Mouse (Mus musculus) olfactory bulb, adult 2 months (tissue): ENCODE data around the gene Flt3. TPM values are rescaled to one million over a fixed set of nuclear protein-coding genes. Genes with fewer than 3 reads are reported as not detected.

Experiments
- H3K27ac ChIP-seq: fragments of 200-500 bp; 2 replicates; pipeline ENCODE4 v1.5.1; 2012; ENCODE audit warnings: low read depth, low read length; ENCODE audit not compliant: insufficient read depth
- H3K4me1 ChIP-seq: fragments of 200-500 bp; 2 replicates; pipeline ENCODE4 v1.6.1; 2012; ENCODE audit warnings: low read length; ENCODE audit not compliant: control insufficient read depth, insufficient read depth
- H3K4me3 ChIP-seq: fragments of 200-500 bp; 2 replicates; pipeline ENCODE4 v1.5.1; 2012; ENCODE audit warnings: mild to moderate bottlenecking, low read depth, low read length, moderate library complexity; ENCODE audit not compliant: insufficient read depth
- CTCF ChIP-seq: fragments of 200-500 bp; IDR thresholded peaks from 2 replicates; pipeline ENCODE4 v1.5.1; 2012; ENCODE audit warnings: low read depth, mild to moderate bottlenecking, low read length, moderate library complexity; ENCODE audit not compliant: insufficient read depth
- POLR2A ChIP-seq: fragments of 200-500 bp; IDR thresholded peaks from 2 replicates; pipeline ENCODE4 v1.6.1; 2012; ENCODE audit warnings: mild to moderate bottlenecking, low read depth, low read length, moderate library complexity; ENCODE audit not compliant: insufficient read depth
- WGBS: fragments of 180-500 bp; shearing (Covaris S2); methylation state at CpG from one replicate; pipeline ENCODE4 v1.1.7; 2018; 5-methylcytosine and 5-hydroxymethylcytosine counted together
- polyA plus RNA-seq: library from polyadenylated mRNA; stranded (reverse); fragments of >200 nt; gene quantifications from 2 replicates; pipeline ENCODE4 v1.2.4, GENCODE M21; 2012; ENCODE audit warnings: low replicate concordance; ENCODE audit not compliant: missing spikeins, insufficient read depth, insufficient read length

Flt3 gene
- polyA plus RNA-seq, 1 experiment, result not detected

DNA sequence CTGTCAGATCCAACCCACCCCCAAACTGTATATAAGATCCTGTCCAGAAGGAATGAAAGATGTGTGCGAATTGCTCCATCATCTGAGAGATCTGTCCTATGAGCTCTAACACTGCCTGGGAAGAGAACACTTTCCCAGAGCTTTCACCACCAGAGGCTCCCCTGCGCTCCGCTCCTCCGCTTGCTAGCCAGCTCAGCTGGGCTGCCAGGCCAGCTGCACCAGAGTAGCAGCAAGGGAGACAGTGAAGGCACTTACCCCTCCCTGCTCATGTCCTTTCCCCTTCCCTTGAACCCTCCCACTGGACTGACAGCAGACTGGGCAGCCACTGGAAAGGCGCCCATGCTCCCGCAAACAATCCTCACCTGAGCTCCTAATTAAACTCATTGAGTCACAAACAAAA is 23.3 kb upstream of the Flt3 start:
- WGBS, result 37% methylated on average over 6 of the region's 6 CpGs
- TF ChIP-seq POLR2A, result no peak
- TF ChIP-seq CTCF, result no peak

DNA sequence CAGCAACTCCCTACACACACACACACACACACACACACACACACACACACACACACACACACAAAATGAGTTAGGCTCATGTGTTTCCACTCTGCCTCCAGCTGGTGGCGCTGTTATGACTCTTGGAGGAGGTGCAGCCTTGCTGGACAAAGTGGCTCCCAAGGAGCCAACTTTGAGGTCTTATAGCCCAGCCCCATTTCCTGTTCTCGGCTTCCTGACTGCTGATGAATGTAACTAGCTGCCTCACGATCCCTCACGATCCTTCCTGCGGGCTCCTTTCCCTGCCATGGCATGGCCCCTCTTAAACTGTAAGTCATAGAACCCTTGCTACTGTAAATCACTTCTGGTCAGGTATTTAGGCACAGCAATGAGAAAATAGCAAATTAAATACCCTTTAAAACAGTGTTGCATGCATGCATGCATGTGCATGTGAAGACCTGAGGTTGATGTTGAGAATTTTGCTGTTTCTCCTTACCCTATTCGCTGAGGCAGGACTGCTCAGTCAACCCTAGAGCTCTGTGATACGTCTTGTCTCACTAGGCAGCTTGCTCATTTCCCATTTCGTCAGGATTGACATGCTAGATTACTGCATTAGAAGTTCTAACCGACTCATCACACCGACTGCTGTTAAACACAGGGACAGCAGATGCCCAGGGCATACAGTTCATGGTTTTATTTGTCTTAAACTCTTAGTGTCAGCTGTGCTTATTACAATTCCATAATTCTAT is 18.3 kb upstream of the Flt3 start:
- Histone ChIP-seq H3K27ac (no peak overlapping the region), H3K4me1 (peaks cover under 1% of the 10 kb centered on the region; the same call in 1 of the 2 replicates), H3K4me3 (no peak overlapping the region)
- TF ChIP-seq CTCF, result no peak
- TF ChIP-seq POLR2A, result no peak
- 58% methylated on average over 10 of the region's 10 CpGs for WGBS

More for the DNA sequence above, 23.3 kb upstream of the Flt3 start:
- peaks cover 3% of the 10 kb centered on the region; the same call in 1 of the 2 replicates for H3K4me1 ChIP-seq
- H3K4me3 ChIP-seq, result no peak overlapping the region
- H3K27ac ChIP-seq, result no peak overlapping the region

DNA sequence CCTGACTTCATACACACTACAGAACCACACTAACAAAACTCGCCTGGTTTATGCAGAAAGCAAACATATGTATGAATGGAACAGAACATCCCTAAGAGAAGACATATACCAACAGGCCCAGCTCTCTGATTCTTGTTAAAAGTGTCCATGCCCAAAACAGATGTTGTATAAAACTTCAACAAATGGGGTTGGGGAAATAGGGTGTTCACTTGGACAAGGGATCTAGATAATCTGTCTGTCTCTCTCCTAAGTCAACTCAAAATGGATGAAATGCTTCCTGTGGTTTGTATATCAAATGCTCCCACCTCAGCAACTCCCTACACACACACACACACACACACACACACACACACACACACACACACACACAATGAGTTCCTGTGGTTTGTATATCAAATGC is 17.7 kb upstream of the Flt3 start:
- H3K27ac ChIP-seq, result no peak overlapping the region
- TF ChIP-seq CTCF (no peak), POLR2A (no peak)
- no peaks in the 10 kb centered on the region for H3K4me1 ChIP-seq
- no peak overlapping the region for H3K4me3 ChIP-seq
- WGBS, result 88% methylated on average over 1 of the region's 1 CpGs

DNA sequence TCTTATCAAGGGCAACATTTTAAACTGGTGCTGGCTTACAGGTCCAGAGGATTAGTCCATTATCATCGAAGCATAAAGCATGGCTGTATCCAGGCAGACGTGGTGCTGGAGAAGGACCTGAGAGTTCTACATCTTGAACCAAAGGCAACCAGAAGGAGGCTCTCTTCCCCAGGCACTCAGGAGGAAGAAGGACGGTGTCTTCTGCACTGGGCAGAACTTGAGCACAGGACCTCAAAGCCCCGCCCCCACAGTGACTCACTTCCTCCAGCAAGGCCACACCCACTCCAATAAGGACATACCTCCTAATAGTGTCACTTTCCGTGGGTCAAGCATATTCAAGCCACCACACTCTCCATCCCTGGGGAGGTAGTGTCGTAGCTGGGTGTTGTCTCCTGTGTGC is 10.3 kb upstream of the Flt3 start:
- H3K27ac ChIP-seq, result no peak overlapping the region
- TF ChIP-seq POLR2A (no peak), CTCF (no peak)
- 85% methylated on average over 6 of the region's 6 CpGs for WGBS
- H3K4me1 ChIP-seq, result no peaks in the 10 kb centered on the region
- no peak overlapping the region for H3K4me3 ChIP-seq

DNA sequence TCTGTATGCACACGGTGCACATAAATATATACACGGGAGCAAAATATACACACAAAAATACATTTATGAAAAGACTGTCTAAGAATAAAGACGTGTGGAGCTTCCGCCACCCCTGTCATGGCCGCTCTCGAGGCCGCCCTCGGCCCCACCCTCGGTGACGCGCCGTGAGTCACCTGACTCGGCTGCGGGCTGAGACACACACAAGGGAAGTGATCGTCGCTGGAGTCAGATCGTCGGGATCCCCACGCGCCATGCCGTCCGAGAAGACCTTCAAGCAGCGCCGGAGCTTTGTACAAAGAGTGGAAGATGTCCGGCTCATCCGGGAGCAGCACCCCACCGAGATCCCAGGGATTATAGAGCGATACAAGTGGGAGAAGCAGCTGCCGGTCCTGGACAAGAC is 8.4 kb upstream of the Flt3 start:
- WGBS, result 62% methylated on average over 29 of the region's 29 CpGs
- TF ChIP-seq POLR2A, result no peak
- TF ChIP-seq CTCF, result no peak
- no peak overlapping the region for H3K27ac ChIP-seq
- no peak overlapping the region for H3K4me3 ChIP-seq
- no peaks in the 10 kb centered on the region for H3K4me1 ChIP-seq

DNA sequence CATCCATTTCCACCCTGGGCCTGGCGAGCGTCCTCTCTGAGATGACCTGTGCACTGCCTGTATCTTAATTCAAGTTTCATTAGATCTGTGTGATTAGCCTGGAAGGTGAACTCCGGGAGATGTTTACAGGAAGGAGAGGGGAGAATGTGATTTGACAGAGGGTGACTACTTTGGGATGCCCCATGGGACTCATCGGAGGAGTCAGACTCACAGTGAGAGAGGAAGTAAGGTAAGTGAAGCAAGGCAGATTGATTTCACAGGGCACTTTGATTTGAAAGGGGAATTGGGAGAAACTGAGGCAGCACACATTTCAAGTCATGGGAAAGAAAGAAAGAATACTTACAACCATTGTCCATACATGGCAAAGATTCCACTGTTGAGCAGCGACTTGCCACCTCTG is 5.8 kb upstream of the Flt3 start:
- TF ChIP-seq POLR2A, result no peak
- TF ChIP-seq CTCF, result no peak
- WGBS, result 85% methylated on average over 5 of the region's 5 CpGs
- no peak overlapping the region for H3K27ac ChIP-seq
- H3K4me3 ChIP-seq, result no peak overlapping the region
- H3K4me1 ChIP-seq, result no peaks in the 10 kb centered on the region

DNA sequence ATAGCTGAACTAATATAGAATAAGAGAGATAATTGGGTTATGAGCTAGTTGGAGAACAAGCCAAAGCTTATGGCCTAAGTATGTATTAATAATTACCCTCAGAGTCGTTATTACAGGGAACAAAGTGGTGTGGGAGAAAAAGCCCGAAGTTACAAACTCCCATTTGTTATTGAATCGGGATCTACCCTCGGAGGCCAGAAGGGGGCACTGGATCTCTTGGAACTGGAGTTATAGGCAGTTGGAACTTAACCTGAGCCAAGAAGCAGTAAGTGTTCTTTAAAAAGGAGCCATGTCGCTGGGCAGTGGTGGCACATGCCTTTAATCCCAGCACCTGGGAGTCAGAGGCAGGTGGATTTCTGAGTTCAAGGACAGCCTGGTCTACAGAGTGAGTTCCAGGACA is 2.2 kb upstream of the Flt3 start:
- Histone ChIP-seq H3K27ac (no peak overlapping the region), H3K4me1 (peaks cover 8% of the 10 kb centered on the region), H3K4me3 (no peak overlapping the region)
- TF ChIP-seq CTCF (no peak), POLR2A (no peak)
- 13% methylated on average over 5 of the region's 5 CpGs for WGBS

DNA sequence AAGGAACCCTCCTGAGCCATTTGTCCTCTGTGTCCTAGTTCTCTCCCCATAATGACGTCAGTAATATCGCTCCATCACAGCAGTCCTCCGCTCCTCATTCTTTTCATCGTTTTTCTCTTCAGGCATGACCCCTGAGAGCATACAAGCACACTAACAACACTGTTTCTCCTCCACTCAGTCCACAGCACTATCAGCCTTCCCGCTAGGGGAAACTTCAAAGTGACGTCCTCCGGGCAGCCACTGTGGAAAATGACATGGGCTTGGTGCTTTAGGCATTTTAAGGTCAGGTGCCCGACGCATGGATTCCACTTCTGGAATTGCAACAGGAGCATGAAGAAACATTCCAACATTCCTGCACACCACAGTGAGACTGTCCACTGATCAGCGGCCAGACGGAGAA is 735 bp upstream of the Flt3 start:
- 31% methylated on average over 11 of the region's 11 CpGs for WGBS
- Histone ChIP-seq H3K27ac (no peak overlapping the region), H3K4me3 (no peak overlapping the region), H3K4me1 (peaks cover 8% of the 10 kb centered on the region)
- no peak for TF ChIP-seq POLR2A
- TF ChIP-seq CTCF, result no peak

DNA sequence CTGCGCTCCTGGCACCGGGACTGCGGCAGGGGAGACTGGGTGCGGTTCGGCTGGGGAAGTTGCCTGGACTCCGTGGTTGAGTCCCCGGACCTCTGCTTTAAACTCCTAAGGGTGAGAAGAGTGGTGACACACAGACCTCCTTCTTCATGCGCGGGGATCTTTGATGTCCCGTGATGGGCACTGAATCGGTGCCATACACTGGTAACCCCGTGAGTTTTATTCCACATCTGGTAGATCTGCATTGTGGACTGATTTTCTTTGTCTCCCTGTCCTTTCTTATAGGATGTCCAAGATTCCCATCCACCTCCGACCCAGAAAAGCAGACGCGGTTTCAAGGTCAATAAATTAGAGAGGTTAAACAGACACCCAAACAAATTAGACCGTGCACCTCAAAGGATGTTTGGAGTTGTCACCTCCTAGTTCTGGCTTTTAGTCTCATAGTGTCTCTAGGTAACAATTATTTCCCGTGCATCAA is 253 bp upstream of the Flt3 start:
- H3K4me3 ChIP-seq, result peak overlapping the region; percentile 58
- 2% methylated on average over 17 of the region's 17 CpGs for WGBS
- peaks cover 8% of the 10 kb centered on the region for H3K4me1 ChIP-seq
- no peak for TF ChIP-seq CTCF
- TF ChIP-seq POLR2A, result no peak
- H3K27ac ChIP-seq, result no peak overlapping the region

DNA sequence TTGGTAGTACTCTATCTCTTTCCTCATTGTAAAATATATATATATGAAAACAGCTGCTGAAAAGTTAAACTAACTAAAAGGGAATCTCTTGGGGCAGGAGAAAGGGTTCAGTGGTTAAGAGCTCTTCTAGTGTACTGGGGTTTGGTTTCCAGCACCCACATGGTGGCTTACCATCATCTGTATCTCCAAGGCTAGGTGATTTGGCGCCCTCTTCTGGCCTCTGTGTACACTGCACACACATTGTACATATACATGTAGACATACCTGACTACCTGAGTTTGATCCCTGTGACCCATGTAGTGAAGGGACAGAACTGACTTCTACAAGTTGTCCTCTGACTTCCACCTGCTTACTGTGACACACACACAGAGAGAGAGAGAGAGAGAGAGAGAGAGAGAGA is 5.2 kb downstream of the Flt3 start:
- H3K27ac ChIP-seq, result no peak overlapping the region
- no peak overlapping the region for H3K4me3 ChIP-seq
- peaks cover 4% of the 10 kb centered on the region for H3K4me1 ChIP-seq
- WGBS, result 33% methylated on average over 1 of the region's 1 CpGs
- no peak for TF ChIP-seq CTCF
- no peak for TF ChIP-seq POLR2A
